Mouse (Mus musculus): ENCODE measurements around the gene Bcl11a. TPM values are rescaled to one million over a fixed set of nuclear protein-coding genes. Genes with fewer than 3 reads are reported as not detected.

The Bcl11a gene
- polyA plus RNA-seq, 1 experiment from 2014 or later, result 145 TPM

DNA sequence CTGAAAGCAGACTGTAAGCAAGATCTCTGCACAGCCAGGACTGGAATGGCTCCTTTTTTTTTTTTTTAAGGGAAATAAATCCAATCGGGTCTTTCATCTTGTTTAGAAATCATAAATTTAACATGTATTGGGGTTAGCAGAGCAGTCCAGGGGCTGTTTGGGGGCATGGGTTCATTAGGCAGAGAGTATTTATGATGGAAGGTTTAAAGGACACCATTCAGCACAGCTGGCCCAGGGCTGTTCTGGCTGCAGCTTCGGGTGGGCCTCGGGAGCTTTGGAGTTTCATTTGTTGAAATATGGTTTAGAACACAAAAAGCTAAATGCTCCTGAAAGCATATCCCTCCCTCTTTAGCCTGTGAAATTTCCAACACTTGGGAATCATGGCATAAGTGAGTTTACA is 112.6 kb downstream of the Bcl11a start:
- no peak overlapping the region for H3K4me3 ChIP-seq (ENCODE audit: low read depth, low read length)
- no peak overlapping the region for H3K27ac ChIP-seq (ENCODE audit: low read depth, low read length)
- no peaks in the 10 kb centered on the region for H3K36me3 ChIP-seq (ENCODE audit: control insufficient read depth, insufficient read depth, low read length)
- H3K9ac ChIP-seq (replicated peaks; ENCODE audit: low read depth, low read length), result no peak overlapping the region
- ATAC-seq (ENCODE audit: low read depth), result no peak
- H3K9me3 ChIP-seq (ENCODE audit: control insufficient read depth, low read length), result no peaks in the 10 kb centered on the region
- H3K27me3 ChIP-seq (ENCODE audit: control insufficient read depth, insufficient read depth, low read length), result no peaks in the 10 kb centered on the region
- WGBS, result 48% methylated on average over 3 of the region's 3 CpGs
- no peaks in the 10 kb centered on the region for H3K4me1 ChIP-seq (ENCODE audit: control insufficient read depth, insufficient read depth, low read length)
- no peak overlapping the region for H3K4me2 ChIP-seq (ENCODE audit: low read depth, low read length)

DNA sequence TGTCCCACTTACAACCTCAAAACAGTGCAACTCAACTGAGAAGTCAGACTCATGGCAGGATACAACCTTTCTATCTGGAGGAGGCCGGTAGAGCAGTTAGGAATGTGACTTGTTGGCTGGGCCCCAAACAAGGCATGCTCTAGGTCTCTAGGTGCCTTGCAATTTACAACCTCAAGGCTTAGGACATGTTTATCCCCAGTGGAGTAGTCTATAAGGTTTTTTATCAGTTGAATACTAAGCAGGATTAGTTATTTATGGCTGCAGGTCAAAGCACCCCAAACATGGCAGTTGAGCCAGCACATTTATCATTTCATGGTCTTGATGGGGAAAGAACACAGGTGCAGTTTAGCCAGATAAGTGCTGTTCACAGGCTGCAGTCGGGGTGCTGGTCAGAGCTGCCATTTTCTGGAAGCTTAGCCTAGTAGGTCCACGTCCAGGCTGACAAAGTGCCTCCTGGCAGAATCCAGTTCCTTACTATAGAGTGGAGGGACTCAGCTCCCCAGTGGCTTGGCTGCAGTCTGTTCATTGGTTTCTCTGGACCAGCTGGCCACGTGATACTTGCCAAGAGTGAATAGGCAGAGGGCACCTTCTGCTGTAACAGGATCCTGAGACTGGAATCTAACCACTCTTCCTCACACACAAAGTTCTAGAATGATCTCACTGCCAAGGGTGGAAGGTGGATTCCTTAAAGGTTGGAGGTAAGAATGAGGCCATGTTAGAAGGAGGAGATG is 118.8 kb downstream of the Bcl11a start:
- H3K4me1 ChIP-seq (ENCODE audit: control insufficient read depth, insufficient read depth, low read length), result no peaks in the 10 kb centered on the region
- no peak for ATAC-seq (ENCODE audit: low read depth)
- no peaks in the 10 kb centered on the region for H3K27me3 ChIP-seq (ENCODE audit: control insufficient read depth, insufficient read depth, low read length)
- WGBS, result 65% methylated on average over 4 of the region's 4 CpGs
- H3K36me3 ChIP-seq (ENCODE audit: control insufficient read depth, insufficient read depth, low read length), result no peaks in the 10 kb centered on the region
- no peak overlapping the region for H3K4me2 ChIP-seq (ENCODE audit: low read depth, low read length)
- no peaks in the 10 kb centered on the region for H3K9me3 ChIP-seq (ENCODE audit: control insufficient read depth, low read length)
- no peak overlapping the region for H3K4me3 ChIP-seq (ENCODE audit: low read depth, low read length)
- no peak overlapping the region for H3K9ac ChIP-seq (replicated peaks; ENCODE audit: low read depth, low read length)
- no peak overlapping the region for H3K27ac ChIP-seq (ENCODE audit: low read depth, low read length)

DNA sequence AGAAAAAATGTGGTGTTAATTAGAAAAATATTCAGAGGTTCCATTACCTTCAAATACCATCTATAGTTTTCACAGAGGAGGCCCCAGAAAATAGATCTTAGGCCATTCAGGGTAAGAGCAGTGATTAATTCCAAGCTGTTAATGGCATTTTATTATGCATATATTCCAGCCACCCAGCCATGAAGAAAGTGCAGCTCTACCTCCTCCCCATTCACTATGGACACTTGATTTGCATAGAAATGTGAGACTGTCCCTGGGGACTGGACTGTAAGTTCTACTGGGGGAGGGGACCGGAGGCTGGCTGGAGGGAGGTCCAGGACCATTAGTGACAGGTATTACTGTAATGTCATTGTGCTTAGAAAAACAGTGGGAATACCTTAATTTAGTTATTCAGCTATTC is 119.6 kb downstream of the Bcl11a start:
- Histone ChIP-seq H3K9ac (replicated peaks; ENCODE audit: low read depth, low read length) (no peak overlapping the region), H3K9me3 (ENCODE audit: control insufficient read depth, low read length) (no peaks in the 10 kb centered on the region), H3K27ac (ENCODE audit: low read depth, low read length) (no peak overlapping the region), H3K4me2 (ENCODE audit: low read depth, low read length) (no peak overlapping the region), H3K36me3 (ENCODE audit: control insufficient read depth, insufficient read depth, low read length) (no peaks in the 10 kb centered on the region), H3K4me3 (ENCODE audit: low read depth, low read length) (no peak overlapping the region), H3K4me1 (ENCODE audit: control insufficient read depth, insufficient read depth, low read length) (no peaks in the 10 kb centered on the region), H3K27me3 (ENCODE audit: control insufficient read depth, insufficient read depth, low read length) (no peaks in the 10 kb centered on the region)
- no peak for ATAC-seq (ENCODE audit: low read depth)
- 24% methylated on average over 1 of the region's 1 CpGs for WGBS

DNA sequence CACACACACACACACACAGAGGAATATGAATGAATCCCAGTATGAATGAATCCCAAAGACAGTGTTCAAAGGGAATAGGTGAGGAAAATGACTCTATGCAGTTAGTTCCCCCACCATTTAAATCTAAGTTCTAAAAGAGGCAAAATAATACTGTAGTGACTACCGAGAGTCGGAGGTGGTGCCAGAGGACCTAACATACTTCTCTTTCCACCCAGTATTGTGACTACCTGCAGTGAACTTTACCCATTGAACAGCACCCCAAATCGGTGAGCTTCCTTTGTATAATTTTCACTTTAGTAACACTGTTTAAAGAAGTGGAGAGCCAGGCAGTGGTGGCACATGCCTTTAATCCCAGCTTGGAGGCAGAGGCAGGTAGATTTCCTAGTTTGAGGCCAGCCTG is 121.7 kb downstream of the Bcl11a start:
- Histone ChIP-seq H3K9ac (replicated peaks; ENCODE audit: low read depth, low read length) (no peak overlapping the region), H3K4me1 (ENCODE audit: control insufficient read depth, insufficient read depth, low read length) (no peaks in the 10 kb centered on the region), H3K9me3 (ENCODE audit: control insufficient read depth, low read length) (no peaks in the 10 kb centered on the region), H3K4me2 (ENCODE audit: low read depth, low read length) (no peak overlapping the region), H3K4me3 (ENCODE audit: low read depth, low read length) (no peak overlapping the region), H3K27me3 (ENCODE audit: control insufficient read depth, insufficient read depth, low read length) (no peaks in the 10 kb centered on the region), H3K36me3 (ENCODE audit: control insufficient read depth, insufficient read depth, low read length) (no peaks in the 10 kb centered on the region), H3K27ac (ENCODE audit: low read depth, low read length) (no peak overlapping the region)
- no peak for ATAC-seq (ENCODE audit: low read depth)
- WGBS, result 94% methylated on average over 3 of the region's 3 CpGs

DNA sequence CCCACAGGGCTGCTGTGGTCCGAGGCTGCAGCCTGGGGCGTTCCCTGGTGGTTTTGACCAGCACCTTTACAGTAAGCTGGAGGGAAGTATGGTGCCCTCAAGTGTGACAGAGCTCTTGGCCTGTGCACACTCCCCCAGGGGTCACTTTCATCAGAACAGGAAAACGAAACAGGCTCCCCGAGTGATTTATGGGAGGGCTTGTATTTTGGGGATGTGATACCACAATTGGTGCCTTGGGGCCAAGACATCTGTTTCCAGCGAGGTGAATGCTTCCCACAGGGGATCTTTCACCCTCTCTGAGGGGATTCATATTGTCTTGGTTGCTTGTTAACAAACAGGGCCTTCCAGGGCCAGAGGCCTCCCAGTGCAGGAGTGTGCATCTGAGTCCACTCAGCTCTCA is 122.5 kb downstream of the Bcl11a start:
- Histone ChIP-seq H3K4me1 (ENCODE audit: control insufficient read depth, insufficient read depth, low read length) (no peaks in the 10 kb centered on the region), H3K27ac (ENCODE audit: low read depth, low read length) (no peak overlapping the region), H3K27me3 (ENCODE audit: control insufficient read depth, insufficient read depth, low read length) (no peaks in the 10 kb centered on the region), H3K36me3 (ENCODE audit: control insufficient read depth, insufficient read depth, low read length) (no peaks in the 10 kb centered on the region), H3K9ac (replicated peaks; ENCODE audit: low read depth, low read length) (no peak overlapping the region), H3K4me3 (ENCODE audit: low read depth, low read length) (no peak overlapping the region), H3K9me3 (ENCODE audit: control insufficient read depth, low read length) (no peaks in the 10 kb centered on the region), H3K4me2 (ENCODE audit: low read depth, low read length) (no peak overlapping the region)
- 54% methylated on average over 5 of the region's 5 CpGs for WGBS
- no peak for ATAC-seq (ENCODE audit: low read depth)

DNA sequence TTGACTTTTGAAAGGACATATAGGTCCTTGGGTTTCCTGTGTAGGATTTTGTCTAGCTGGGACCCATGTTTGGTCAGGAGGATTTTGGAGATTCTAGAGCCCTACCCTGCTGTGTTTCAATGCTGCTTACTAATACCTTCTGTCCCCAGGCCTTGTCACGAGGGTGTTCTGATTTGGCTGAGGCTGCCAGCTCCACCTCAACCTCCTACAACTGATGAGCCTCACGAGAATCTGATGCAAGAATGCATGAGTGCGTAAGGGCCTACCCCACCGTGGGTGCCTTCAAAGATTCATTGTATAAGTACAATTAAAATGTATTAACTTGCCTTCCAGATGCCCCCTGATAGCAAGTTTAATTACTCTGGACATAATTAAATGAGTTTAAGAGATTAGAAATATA is 123.4 kb downstream of the Bcl11a start:
- Histone ChIP-seq H3K27ac (ENCODE audit: low read depth, low read length) (no peak overlapping the region), H3K9ac (replicated peaks; ENCODE audit: low read depth, low read length) (no peak overlapping the region), H3K4me2 (ENCODE audit: low read depth, low read length) (no peak overlapping the region), H3K27me3 (ENCODE audit: control insufficient read depth, insufficient read depth, low read length) (no peaks in the 10 kb centered on the region), H3K36me3 (ENCODE audit: control insufficient read depth, insufficient read depth, low read length) (no peaks in the 10 kb centered on the region), H3K4me3 (ENCODE audit: low read depth, low read length) (no peak overlapping the region), H3K4me1 (ENCODE audit: control insufficient read depth, insufficient read depth, low read length) (no peaks in the 10 kb centered on the region), H3K9me3 (ENCODE audit: control insufficient read depth, low read length) (no peaks in the 10 kb centered on the region)
- ATAC-seq (ENCODE audit: low read depth), result no peak
- WGBS, result 53% methylated on average over 4 of the region's 4 CpGs

DNA sequence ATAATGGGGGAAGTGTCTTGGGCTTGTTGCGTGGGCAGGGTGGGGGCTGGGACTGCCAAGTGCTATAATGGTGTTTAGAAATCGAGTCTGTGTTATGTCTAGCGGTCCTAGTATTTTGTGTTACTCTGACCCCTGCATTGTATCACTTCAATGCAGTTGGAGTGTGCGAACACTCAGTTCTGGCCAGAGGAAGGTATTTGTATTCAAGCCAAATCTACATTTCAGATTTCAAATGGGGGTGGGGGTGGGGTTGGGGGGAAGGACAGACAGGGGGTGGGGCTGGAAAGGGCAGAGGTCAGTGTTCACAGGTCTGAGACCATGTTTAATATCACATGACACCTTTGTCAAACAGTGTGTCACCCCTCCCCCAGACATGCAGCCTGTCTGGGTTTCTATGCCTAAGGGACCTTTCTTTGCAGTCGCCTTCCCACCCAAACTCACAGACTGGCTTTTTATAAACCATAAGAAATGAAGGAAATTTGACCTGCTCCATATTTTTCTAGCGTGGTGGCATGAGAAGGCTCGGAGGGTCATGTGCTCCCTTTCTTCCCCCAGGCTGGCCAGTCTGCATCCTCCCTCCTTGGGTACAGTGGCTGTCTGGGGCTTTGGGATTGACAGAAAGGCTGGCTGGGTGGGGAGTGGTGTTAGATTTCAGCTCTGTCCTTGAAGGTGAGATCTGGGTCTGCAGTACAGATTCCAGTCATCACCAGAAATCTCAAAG is 124.9 kb downstream of the Bcl11a start:
- Histone ChIP-seq H3K27me3 (ENCODE audit: control insufficient read depth, insufficient read depth, low read length) (no peaks in the 10 kb centered on the region), H3K9me3 (ENCODE audit: control insufficient read depth, low read length) (no peaks in the 10 kb centered on the region), H3K4me2 (ENCODE audit: low read depth, low read length) (no peak overlapping the region), H3K27ac (ENCODE audit: low read depth, low read length) (no peak overlapping the region), H3K36me3 (ENCODE audit: control insufficient read depth, insufficient read depth, low read length) (no peaks in the 10 kb centered on the region), H3K4me1 (ENCODE audit: control insufficient read depth, insufficient read depth, low read length) (no peaks in the 10 kb centered on the region), H3K4me3 (ENCODE audit: low read depth, low read length) (no peak overlapping the region), H3K9ac (replicated peaks; ENCODE audit: low read depth, low read length) (no peak overlapping the region)
- 21% methylated on average over 7 of the region's 7 CpGs for WGBS
- no peak for ATAC-seq (ENCODE audit: low read depth)

DNA sequence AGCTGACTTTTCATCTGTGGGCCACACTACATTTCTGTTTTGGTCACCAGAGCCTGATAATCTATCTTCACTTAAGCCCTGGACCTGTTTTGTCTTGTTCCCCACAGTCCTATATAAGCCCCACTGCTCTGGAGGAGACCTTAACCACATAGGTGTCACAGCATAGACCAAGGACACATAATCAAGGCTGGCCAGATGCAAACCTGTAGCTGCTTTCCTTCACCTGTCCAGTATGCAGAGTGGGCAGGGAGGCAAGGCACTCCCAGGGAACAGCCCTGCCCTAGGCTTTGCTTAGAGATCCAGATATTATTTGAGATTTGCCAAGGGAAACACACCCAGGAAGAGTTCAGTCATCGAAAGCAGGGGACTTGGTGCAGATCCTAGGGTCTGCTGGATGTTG is 125.6 kb downstream of the Bcl11a start:
- H3K9me3 ChIP-seq (ENCODE audit: control insufficient read depth, low read length), result no peaks in the 10 kb centered on the region
- H3K4me3 ChIP-seq (ENCODE audit: low read depth, low read length), result no peak overlapping the region
- no peak for ATAC-seq (ENCODE audit: low read depth)
- H3K4me1 ChIP-seq (ENCODE audit: control insufficient read depth, insufficient read depth, low read length), result no peaks in the 10 kb centered on the region
- no peak overlapping the region for H3K27ac ChIP-seq (ENCODE audit: low read depth, low read length)
- H3K27me3 ChIP-seq (ENCODE audit: control insufficient read depth, insufficient read depth, low read length), result no peaks in the 10 kb centered on the region
- no peak overlapping the region for H3K4me2 ChIP-seq (ENCODE audit: low read depth, low read length)
- no peaks in the 10 kb centered on the region for H3K36me3 ChIP-seq (ENCODE audit: control insufficient read depth, insufficient read depth, low read length)
- WGBS, result 100% methylated on average over 1 of the region's 1 CpGs
- no peak overlapping the region for H3K9ac ChIP-seq (replicated peaks; ENCODE audit: low read depth, low read length)

DNA sequence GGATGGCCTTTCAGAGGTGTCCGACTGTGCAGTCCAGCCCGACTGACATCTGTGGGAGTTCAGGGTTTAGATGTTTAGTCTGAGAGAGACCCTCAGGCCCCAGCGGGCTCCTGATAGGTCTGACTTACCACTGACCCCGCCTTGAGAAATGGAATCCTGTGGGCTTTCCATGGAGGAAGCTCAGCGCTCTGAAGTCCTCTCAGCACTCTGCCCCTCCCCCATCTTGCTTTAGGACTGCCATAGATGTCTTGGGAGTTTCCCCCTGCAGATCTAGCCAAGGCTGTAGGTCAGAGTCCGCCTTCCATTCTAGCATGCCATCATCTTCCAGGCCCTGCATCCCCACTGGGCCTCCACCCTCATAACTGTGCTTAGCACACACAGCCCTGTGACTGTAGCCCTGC is 131.1 kb downstream of the Bcl11a start:
- Histone ChIP-seq H3K9me3 (ENCODE audit: control insufficient read depth, low read length) (no peaks in the 10 kb centered on the region), H3K4me3 (ENCODE audit: low read depth, low read length) (no peak overlapping the region), H3K36me3 (ENCODE audit: control insufficient read depth, insufficient read depth, low read length) (no peaks in the 10 kb centered on the region), H3K4me1 (ENCODE audit: control insufficient read depth, insufficient read depth, low read length) (no peaks in the 10 kb centered on the region), H3K27ac (ENCODE audit: low read depth, low read length) (no peak overlapping the region), H3K4me2 (ENCODE audit: low read depth, low read length) (no peak overlapping the region), H3K27me3 (ENCODE audit: control insufficient read depth, insufficient read depth, low read length) (no peaks in the 10 kb centered on the region), H3K9ac (replicated peaks; ENCODE audit: low read depth, low read length) (no peak overlapping the region)
- WGBS, result 64% methylated on average over 6 of the region's 6 CpGs
- ATAC-seq (ENCODE audit: low read depth), result no peak

Measured in neural tube, embryonic 14.5 days (tissue).